ENCODE assay signal across 16 mouse cellular contexts in genomic region chr12:73402137-73402712, GRCm38 (mm10).
DNase-seq lines count a peak whose midpoint lies in the region; ATAC-seq and TF ChIP-seq lines count a peak whose summit lies in the region.
"Had no signal": no experiment of that assay in that cellular context is flagged by ENCODE, and none has a peak within 500 bp of the region (broad histone marks: within the 10 kb centered on the region; RNA-seq: fewer than 3 reads in every experiment).

No protein-coding gene starts in this region.

- H3K4me1 ChIP-seq in heart, embryonic 13.5 days = peaks cover 50% of the 10 kb centered on the region
- peaks cover 30% of the 10 kb centered on the region for H3K4me1 ChIP-seq in heart, postnatal 0 days (ENCODE audit: control insufficient read depth, insufficient read depth)
- peaks cover 8% of the 10 kb centered on the region; the same call in 1 of the 2 replicates for H3K4me1 ChIP-seq in intestine, embryonic 15.5 days (replicated peaks)
- H3K4me1 ChIP-seq: megakaryocyte, embryonic 14.5 days had no signal

- DNase-seq in heart, postnatal 36 days = no peak
- DNase-seq in heart, postnatal 0 days (ENCODE audit: low spot score) = peak; percentile 63
- DNase-seq in heart, postnatal 4 days = peak; percentile 4
- peak; percentile 65 for DNase-seq in thymus, postnatal 0 days (ENCODE audit: low spot score)
- DNase-seq: cerebellum, adult 9-11 months; kidney, adult 18-20 months; kidney, postnatal 25 days; layer of hippocampus, adult 9-11 months; liver; liver, postnatal 0 days; lung, postnatal 14 days had no signal

- no peaks in the 10 kb centered on the region for H3K36me3 ChIP-seq in heart, embryonic 13.5 days
- H3K36me3 ChIP-seq in heart, postnatal 0 days (replicated peaks; ENCODE audit: control insufficient read depth, insufficient read depth, low read length) = no peaks in the 10 kb centered on the region
- H3K36me3 ChIP-seq in intestine, embryonic 15.5 days = no peaks in the 10 kb centered on the region

- no peaks in the 10 kb centered on the region for H3K27me3 ChIP-seq in heart, embryonic 13.5 days (replicated peaks)
- no peaks in the 10 kb centered on the region for H3K27me3 ChIP-seq in heart, postnatal 0 days (ENCODE audit: control insufficient read depth, insufficient read depth, low read length)
- H3K27me3 ChIP-seq in intestine, embryonic 15.5 days (replicated peaks) = no peaks in the 10 kb centered on the region

- H3K27ac ChIP-seq in heart, embryonic 13.5 days (replicated peaks) = peak overlapping the region; percentile 98
- H3K27ac ChIP-seq in heart, postnatal 0 days (ENCODE audit: low read depth) = peak overlapping the region; percentile 96
- H3K27ac ChIP-seq in intestine, embryonic 15.5 days = no peak overlapping the region

- H3K4me3 ChIP-seq in heart, embryonic 13.5 days = no peak overlapping the region
- H3K4me3 ChIP-seq in heart, postnatal 0 days (ENCODE audit: low read depth, low read length) = no peak overlapping the region
- H3K4me3 ChIP-seq in intestine, embryonic 15.5 days (replicated peaks) = no peak overlapping the region
- H3K4me3 ChIP-seq: megakaryocyte, embryonic 14.5 days had no signal

- 44% methylated on average over 5 of the region's 5 CpGs for WGBS in heart, embryonic 13.5 days
- 35% methylated on average over 5 of the region's 5 CpGs for WGBS in heart, postnatal 0 days
- 67% methylated on average over 5 of the region's 5 CpGs for WGBS in intestine, embryonic 15.5 days

- no peaks in the 10 kb centered on the region for H3K9me3 ChIP-seq in heart, embryonic 13.5 days
- H3K9me3 ChIP-seq in heart, postnatal 0 days (replicated peaks; ENCODE audit: control insufficient read depth, low read length) = no peaks in the 10 kb centered on the region
- no peaks in the 10 kb centered on the region for H3K9me3 ChIP-seq in intestine, embryonic 15.5 days
- H3K9me3 ChIP-seq: megakaryocyte, embryonic 14.5 days had no signal

- no peak for TF ChIP-seq EP300 in heart, postnatal 0 days (IDR thresholded peaks at IDR 0.05; ENCODE audit: low read depth)

- intact Hi-C loops in heart, postnatal 36 days (cut with DNase I) = no loop called here

- H3K9ac ChIP-seq in heart, embryonic 13.5 days = peak overlapping the region; percentile 63
- no peak overlapping the region for H3K9ac ChIP-seq in heart, postnatal 0 days (replicated peaks; ENCODE audit: low read depth, low read length)
- no peak overlapping the region for H3K9ac ChIP-seq in intestine, embryonic 15.5 days
- H3K9ac ChIP-seq: liver, postnatal 0 days had no signal

- H3K4me2 ChIP-seq in heart, embryonic 13.5 days = no peak overlapping the region
- H3K4me2 ChIP-seq in heart, postnatal 0 days (ENCODE audit: low read depth, low read length) = no peak overlapping the region
- H3K4me2 ChIP-seq in intestine, embryonic 15.5 days (replicated peaks) = no peak overlapping the region

- ATAC-seq in heart, embryonic 13.5 days (ENCODE audit: extremely low read depth, insufficient number of reproducible peaks, low FRiP score, low TSS enrichment) = no peak; the same call in 1 of the 2 replicates
- ATAC-seq in heart, postnatal 0 days (ENCODE audit: insufficient read depth, low read depth) = peak; percentile 51
- no peak for ATAC-seq in activated CD4-positive, CD25-positive, alpha-beta regulatory T cell, adult 4 months
- ATAC-seq in intestine, embryonic 15.5 days = no peak
- ATAC-seq: hindbrain, embryonic 16.5 days had no signal

- TF ChIP-seq CTCF in heart, postnatal 0 days (IDR thresholded peaks at IDR 0.05; ENCODE audit: low read depth) = no peak

Comparison
In these comparisons a context has a peak if more than half of its experiments do, and no peak if none do; other contexts are left out.
1. DNase-seq: peak in heart, postnatal 0 days (single experiment), heart, postnatal 4 days (single experiment) and thymus, postnatal 0 days (single experiment); none in heart, postnatal 36 days (0 of 2).